Mouse (Mus musculus) cerebral cortex, adult 2 months (tissue): ENCODE results near the gene Palm2.

Experiments used
- WGBS: fragments of 180-500 bp; shearing (Covaris S2); methylation state at CpG from one replicate; pipeline ENCODE4 v1.1.7; 2018; 5-methylcytosine and 5-hydroxymethylcytosine counted together

Palm2 gene

GRCm38 (mm10) chr4:57666101-57666500, 232.1 kb downstream of the Palm2 start:
- 65% methylated on average over 3 of the region's 3 CpGs for WGBS

GRCm38 (mm10) chr4:57670813-57671469, 236.9 kb downstream of the Palm2 start:
- WGBS, result 48% methylated on average over 7 of the region's 7 CpGs

DNA sequence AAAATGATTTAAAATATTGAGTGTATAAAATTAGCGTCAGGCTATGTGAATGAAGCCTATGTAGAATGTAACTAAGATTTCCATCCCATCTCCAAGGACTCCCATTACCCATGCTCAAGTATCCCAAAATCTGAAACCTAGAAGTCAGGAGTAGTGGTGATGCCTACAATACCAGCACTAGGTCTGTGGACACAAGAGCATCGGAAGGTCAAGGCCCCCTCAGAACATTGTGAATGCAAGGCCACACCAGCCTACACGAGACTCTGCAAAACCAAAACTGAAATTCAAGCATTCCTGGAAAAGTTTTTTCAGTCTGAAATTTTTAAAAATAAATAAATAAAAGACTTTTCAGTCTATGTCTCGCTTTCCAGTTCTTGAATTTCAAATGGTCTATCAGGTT, 238.5 kb downstream of the Palm2 start:
- 66% methylated on average over 4 of the region's 4 CpGs for WGBS

DNA sequence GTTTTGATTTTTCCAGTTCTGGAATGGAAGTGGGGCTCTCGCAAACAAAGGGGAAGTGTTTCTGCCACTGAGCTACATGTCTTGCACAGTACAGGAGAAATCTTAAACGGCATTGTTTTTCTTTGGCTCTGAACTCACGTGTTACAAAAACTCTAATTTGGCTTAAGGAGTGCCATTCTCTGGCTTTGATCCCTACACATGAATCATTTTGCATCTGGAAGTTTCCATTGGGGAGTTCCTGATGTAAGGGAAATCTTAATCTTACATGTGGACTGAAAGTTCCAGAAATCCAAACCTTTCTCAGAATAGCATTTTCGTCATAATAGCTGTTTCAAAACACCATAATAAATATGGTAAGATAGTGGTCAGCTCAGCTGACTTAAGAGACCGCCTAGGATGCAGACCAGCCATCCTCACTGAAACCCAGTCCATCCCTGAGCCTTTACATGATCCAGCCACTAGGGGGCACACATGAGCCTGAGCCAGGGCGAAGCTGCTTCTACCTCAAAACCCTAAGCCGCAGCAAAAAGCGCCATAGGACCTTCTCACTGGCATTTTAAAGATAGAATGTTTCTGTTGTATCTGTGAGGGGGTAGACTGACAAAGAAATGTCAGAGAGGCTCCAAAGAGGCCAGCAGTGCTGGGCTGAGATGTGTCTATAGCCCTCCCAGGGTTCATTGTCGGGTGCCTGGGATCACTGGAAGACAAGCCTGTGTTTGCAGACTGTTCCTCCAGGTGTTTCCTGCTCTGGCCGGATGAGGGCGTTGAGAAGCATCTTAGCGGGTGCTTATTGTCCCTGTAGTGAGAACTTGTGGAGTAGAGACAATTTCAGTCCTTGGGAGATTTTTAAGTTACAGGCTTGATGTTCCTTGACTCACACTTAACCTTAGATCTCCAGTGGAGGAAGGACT, 239.2 kb downstream of the Palm2 start:
- WGBS, result 13% methylated on average over 12 of the region's 12 CpGs

- WGBS, result 70% methylated on average over 7 of the region's 7 CpGs
Measured at GRCm38 (mm10) chr4:57674351-57674750, 240.3 kb downstream of the Palm2 start.

DNA sequence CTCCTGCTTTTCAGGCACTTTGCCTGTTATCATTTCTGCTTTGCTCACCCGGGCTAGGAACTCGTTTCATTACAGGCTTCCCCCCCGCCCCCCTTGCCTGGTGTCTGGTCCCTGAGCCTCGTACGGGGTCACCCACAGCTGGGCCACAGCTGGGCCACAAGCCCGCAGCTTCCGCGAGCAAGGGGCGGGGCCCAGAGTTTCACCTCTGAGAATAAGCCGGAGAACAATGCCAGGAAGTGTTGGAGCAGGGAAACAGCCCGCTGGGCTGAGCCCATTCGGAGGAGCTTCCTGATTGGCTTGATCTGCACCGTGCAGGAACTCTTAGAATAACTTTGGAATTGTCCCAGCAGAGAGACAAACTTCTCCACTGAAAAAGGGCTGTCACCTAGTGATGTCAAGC, 241.3 kb downstream of the Palm2 start:
- 21% methylated on average over 13 of the region's 13 CpGs for WGBS

DNA sequence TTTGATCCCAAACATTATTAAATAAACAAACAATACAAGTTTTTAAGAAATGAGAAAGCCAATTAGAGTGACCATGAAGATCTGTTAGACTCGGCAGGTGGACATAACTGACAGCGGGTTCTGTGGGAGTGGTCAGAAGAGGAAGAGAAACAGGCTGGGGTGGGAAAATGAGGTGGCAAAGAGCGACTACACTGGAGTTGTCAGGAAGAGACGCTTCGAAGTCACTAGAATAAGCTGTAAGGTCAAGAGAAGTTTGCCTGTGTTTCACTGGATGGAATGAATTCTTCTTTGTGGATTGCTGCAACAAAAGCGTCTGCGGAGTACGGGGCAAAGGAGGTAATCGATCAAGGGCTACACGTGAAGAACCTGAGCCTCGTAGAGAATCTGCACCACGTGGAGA, 243.9 kb downstream of the Palm2 start:
- WGBS, result 85% methylated on average over 12 of the region's 12 CpGs

DNA sequence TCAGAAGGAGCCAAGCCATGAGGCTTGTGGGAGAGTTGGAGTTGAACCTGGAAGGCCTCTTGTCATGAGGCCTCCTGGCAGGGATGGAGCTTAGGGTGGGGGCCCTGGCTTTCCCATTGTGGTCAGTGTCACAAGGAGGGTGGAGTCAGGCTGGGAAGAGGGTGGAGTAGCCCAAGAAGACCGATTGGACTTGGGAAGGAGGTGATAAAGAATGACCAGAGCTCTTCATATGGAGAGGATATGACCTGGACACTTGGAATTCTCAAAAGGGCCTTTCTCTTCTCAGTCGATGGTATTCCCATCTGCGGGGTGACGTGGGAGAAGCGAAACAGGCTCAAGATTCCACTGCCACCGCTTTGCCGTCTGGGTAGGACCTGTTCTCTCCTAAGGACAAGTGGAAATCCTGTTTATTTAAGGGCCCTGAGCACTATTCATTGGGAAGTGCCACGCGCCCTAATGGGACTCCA, 245.0 kb downstream of the Palm2 start:
- 83% methylated on average over 9 of the region's 9 CpGs for WGBS

DNA sequence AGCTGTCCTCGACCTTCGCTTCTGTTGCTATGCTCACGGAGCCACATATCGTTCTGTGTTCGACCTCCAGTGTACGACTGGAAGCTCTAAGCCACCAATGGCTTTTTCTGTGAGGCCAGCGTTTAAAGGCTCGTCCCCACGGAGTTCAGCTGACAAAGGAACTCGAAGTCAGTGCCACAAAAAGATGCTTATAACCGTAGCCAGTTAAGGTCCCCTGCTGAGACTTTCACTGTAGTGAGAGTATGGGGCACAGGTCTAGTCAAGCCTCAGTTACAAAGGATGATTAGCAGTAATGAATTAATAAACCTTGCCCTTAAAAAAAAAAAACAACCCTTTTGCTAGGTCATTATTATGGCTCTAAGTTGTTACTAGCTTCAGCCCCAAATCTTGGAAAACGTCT, 246.1 kb downstream of the Palm2 start:
- 87% methylated on average over 12 of the region's 12 CpGs for WGBS

DNA sequence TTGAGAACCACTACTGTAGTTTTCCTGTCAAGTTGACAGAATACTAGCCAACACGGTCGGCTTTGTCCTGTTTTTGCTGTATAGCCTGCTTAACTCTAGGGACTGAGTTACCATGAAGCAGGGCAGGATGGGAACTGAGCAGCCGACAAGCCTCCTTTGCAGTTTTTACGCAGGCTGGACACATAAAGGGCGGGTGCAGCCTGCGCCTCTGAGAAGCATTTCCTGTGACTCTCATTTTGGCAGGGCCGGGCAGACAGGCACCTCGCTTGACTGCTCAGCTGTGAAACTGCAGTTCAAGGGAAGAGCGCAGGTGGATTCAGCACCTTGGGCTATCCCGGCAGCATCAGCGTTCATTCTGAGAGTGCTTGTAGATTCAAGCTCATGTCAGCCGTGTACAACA, 247.5 kb downstream of the Palm2 start:
- 66% methylated on average over 12 of the region's 12 CpGs for WGBS

GRCm38 (mm10) chr4:57682341-57682740, 248.3 kb downstream of the Palm2 start:
- WGBS, result 95% methylated on average over 2 of the region's 2 CpGs

DNA sequence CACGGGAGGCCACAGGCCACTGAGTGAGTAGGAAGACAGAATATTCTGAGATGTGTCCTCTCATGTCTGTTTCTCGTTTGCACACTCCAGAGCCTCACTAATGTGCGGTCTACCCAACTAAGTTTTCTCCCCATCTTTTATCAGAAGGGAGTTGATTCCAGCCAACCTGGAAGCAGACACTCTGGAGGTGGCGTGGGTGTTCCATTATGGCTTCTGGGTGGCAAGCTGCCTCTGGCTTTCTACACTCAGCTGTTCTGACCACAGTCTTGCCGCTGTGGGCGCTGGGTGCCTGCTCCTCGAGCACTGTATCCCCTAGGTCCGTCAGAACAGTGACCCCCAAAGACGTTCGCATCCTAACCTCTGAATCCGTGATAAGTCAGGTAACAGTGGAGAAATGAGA, 248.9 kb downstream of the Palm2 start:
- 71% methylated on average over 11 of the region's 11 CpGs for WGBS

GRCm38 (mm10) chr4:57684676-57685215, 250.7 kb downstream of the Palm2 start:
- 72% methylated on average over 12 of the region's 12 CpGs for WGBS

DNA sequence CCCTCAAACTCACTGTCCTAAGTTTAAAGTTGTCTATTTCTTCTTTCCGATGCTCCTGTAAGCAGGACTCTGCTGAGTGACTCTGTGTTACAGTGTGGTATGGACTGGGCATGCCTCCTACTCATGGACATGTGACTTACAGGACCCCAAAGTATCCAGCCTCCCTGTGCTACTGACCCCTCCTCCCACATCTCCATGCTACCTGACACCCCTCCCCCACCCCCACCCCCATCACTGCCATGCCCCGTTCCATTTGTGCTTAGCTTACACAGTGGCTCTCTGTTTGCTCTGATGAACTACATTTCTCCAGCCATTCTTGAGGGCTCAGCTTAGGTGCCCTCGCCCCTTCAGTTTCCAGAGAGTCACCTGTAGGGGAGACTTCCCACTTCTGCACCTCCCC, 252.7 kb downstream of the Palm2 start:
- 77% methylated on average over 3 of the region's 3 CpGs for WGBS

- 58% methylated on average over 3 of the region's 3 CpGs for WGBS
Measured at GRCm38 (mm10) chr4:57687583-57687982, 253.5 kb downstream of the Palm2 start.

GRCm38 (mm10) chr4:57688131-57688530, 254.1 kb downstream of the Palm2 start:
- 67% methylated on average over 9 of the region's 9 CpGs for WGBS

GRCm38 (mm10) chr4:57690001-57690400, 256.0 kb downstream of the Palm2 start:
- 77% methylated on average over 6 of the region's 6 CpGs for WGBS

DNA sequence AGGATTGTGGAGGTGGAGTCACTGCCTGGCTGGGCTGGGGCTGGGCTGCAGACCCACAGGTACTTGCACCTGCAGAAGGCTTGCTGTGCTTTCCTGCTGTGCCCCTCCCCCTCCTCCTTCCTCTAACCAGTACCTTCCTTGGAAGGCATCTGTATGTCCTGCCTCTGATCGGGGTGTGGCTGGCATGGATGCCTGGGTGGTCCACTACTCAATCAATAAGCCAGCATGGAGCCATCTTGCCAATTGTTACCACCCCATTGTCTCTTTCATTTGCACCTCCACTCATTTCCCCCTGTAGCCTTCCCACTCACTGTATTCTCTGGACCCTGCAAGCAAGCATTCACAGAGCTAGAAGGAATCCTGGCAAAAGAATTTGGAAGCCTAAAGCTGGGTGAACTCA, 256.8 kb downstream of the Palm2 start:
- 71% methylated on average over 1 of the region's 1 CpGs for WGBS

DNA sequence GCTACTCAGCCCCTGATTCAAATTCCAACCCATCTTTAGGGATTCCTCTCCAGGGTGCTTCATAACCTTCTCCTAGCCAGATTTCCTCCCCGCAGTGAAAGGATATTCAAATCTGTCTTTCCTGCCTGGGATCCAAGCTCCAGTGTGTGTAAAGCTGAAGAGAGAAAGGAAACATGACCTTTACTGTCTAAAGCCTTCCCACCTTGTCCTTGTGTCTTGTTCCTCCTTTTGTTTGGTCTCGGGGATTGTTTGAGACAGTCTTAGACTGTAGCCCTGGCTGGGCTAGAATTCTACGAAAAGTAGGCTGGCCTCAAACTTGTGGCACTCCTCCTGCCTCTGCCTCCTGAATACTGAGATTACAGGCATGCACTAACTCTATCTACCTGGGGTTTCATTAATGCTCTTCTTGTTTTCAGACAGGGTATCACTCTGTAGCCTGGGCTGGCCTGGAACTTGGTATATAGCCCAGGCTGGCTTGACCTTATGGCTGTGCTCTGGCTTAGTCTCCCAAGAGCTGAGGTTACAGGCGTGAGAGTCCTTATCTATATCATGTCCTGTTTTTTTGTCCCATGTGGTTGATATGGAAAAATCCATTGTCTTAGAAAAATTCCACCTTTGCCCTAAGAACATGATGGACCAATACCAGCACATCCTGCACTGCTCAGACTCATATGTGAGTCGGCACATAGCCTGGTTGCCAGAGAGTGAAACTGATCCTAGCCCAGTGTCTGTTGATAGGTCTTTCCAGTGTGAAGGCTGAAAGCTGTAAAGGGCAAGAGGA, 260.5 kb downstream of the Palm2 start:
- WGBS, result 87% methylated on average over 5 of the region's 5 CpGs

DNA sequence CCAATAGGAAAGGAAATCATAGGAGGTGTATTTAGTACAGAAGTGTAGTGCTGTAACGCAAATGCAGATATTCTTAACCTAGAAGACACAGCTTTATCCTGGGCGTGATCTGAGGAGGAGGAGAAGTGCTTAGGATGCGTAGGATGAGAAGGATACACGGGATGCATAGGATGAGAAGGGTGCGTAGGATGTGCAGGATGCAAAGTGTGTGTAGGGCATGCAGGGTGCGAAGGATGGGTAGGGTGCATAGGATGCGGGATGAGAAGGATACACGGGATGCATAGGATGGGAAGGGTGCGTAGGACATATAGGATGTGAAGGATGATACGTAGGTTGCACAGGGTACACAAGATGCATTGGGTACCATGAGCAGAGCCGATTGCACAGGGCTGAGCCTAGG, 262.9 kb downstream of the Palm2 start:
- 82% methylated on average over 11 of the region's 11 CpGs for whole genome bisulfite sequencing

DNA sequence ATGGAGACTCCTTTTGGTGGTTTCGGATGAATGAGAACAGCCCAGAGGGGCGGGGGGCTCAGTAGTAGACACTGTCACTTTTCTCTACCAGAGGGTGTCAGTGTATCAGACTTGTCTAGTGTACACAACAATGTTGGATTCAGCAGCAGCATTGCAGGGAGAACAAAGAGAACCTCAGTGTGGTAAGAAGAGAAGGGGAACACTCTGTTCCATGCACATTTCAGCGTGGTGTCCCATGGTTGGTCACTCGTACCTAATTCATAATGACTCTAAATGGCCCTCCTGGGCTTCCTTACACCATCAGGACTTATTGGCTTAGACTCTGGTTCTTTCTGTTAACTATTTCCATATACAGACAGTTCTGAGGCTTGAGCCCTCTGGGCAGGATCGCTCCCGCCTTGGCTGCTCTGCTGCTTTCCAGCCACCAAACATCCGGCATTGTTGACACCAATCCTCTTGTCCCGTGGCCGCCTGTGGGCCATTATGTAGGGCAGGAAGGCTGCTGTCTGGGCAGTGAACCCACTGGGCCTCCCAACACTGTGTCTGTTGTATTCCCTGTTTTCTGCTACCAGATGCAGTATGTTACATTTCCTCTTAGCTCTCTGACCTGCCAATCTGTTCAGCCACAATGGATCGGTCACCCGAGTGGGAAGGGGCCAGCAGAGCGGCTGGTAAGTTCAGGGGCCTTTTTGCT, 264.0 kb downstream of the Palm2 start:
- 74% methylated on average over 12 of the region's 12 CpGs for WGBS
